Mouse (Mus musculus): ENCODE measurements around the gene Mcmbp.
"Not testable (repeated sequence)": the region's sequence is repeated elsewhere in the genome, so short reads cannot be mapped to it uniquely, and the experiment has no call there.

Gene Mcmbp

DNA sequence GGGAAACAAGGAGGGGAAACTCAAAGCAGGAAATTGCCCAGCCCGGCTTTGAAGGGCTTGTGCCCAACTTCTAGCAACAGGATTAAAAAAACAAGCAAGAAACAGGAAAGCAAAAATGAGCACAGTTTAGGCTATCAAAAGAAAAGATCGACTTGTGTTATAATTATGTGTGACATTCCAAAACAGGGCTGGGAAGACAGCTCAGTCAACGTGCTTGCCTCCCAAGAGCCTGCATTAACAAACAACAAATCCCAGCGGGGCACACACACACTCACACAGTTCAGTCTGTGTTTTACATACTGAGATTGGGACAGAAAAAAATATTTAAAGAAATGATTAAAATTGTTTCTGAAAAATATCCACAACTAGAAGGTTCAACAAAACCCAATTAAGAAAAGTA, 22.3 kb downstream of the Mcmbp start:
- no peak for DNase-seq (ENCODE audit: low spot score in 2 of 2)

DNA sequence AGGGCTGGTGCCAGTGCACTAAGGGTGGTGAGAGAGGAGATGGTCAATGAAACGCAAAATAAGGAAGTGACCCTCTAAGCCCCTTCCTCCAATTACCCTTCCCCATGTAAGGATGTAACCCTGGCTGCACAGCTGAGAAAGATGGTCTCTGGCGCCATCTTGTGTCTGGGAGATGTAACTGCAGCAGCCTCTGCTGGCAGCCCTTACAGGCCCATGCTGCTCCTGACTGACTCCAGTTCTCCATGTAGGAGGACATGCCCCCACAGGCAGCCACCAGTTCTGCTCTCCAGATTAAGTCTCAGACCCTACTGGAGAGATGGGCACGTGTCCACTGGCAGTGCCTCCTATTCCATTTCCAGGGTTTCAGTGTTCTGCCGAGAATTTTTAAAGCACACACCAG, 34.6 kb downstream of the Mcmbp start:
- DNase-seq (ENCODE audit: low spot score in 2 of 2) = peak in 1 of 2 experiments; percentile 44

DNA sequence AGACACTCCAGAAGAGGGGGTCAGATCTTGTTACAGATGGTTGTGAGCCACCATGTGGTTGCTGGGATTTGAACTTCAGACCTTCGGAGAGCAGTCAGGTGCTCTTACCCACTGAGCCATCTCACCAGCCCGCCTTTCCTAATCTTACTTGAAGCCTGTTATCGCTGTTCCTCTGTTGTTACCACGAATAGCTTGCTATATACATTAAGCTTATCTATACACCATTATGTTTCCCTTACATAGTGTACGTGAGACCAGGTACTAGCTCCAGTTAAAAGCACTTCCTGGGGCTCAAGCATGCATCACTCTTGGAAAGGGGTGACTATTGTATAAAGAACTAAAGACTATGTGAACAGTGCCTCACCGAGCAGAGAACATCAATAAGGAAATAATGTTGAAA, 40.3 kb downstream of the Mcmbp start:
- not testable (repeated sequence) for DNase-seq (ENCODE audit: low spot score in 2 of 2)

DNA sequence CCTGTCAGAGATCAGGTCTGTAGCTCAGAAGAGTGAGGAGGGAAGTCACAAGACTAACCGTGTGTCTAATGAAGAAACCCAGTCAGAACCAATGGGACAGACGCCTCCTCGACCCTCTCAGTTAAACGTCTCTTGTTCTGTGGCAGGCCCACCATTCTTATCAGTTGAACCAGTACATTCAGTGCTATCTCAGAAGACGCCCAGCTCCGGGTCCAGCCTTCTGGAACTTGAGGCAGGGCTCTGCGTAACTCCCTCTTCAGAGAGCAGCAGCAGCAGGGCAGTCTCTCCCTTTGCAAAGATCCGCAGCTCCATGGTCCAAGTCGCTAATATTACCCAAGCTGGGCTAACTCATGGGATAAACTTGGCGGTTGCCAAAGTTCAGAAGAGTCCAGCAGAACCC, 45.4 kb downstream of the Mcmbp start:
- no peak for DNase-seq (ENCODE audit: low spot score in 2 of 2)

DNA sequence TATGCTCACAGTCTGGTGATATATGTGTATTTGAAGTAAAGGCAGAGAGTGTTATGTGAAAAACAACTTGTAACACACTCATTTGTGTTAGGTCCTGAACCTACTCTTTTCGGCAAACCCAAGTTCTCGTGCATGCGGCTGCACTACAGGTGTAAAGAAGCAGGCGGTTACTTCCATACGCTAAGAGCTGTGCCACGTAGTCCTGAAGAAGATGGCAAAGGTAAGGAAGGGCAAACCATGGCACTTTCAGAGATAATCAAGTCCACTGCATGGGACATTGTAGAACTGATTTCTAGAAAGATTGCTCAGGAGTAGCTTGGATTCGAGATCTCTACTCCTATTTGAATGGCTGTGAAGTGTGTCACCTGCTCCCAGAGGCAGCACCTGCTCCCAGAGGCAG, 48.1 kb downstream of the Mcmbp start:
- no peak for DNase-seq (ENCODE audit: low spot score in 2 of 2)

DNA sequence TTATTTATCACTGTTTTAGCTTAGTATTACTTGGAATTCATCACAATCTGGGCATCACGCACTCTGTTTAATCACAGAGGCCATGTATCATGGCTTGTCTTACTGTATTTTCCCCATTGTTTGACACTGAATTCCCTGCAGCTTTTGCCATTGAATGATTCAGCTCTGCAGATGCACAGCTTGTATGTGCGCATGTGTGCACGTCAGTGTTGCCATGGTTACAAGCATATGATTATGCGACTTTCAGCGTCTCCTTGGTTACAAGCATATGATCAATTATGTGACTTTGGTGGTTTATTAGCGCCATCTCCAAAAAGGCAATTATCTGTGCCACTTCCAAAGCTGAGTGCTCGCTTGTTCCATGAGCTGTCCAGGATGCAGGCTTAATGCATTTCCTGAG, 49.5 kb downstream of the Mcmbp start:
- no peak for DNase-seq (ENCODE audit: low spot score in 2 of 2)

DNA sequence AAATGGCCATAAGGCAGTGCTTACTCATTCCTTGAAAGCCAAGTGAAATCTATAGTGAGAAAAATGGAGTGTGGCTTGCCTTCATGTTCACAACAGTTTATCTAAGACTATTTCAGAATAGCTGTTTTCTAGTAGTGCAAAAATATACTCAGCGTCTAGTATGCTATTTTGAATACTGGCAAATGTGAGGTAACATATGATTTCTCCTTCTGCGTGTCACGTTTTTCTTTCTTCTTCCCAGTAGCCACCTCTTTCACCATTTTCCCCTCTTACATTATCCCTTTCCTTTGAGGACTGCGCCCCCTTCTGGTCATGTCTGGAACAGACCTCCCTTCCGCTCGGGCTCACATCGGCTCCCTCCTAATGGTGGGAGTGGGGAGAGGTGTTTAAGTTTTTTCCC, 50.2 kb downstream of the Mcmbp start:
- DNase-seq (ENCODE audit: low spot score in 2 of 2) = peak; percentile 64 to 93

DNA sequence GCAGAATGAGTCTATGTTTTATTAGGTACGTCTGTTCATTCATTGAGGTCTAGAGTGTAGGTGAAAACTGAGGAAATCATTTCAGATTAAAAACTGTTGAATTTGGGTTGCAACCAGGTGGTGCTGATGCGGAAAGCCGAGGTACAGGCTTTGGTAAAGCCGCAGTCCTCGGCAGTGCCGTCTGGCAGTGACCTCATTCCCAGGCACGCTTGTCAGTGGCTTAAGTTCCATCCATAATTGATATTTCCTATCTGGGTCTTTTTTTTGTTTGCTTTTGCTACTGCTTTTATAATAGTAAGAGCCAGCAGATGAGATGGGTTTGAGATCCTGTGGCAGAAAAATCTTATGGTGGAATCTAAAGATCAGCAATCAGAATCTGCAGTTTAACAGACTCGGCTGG, 50.9 kb downstream of the Mcmbp start:
- DNase-seq (ENCODE audit: low spot score in 2 of 2) = no peak

DNA sequence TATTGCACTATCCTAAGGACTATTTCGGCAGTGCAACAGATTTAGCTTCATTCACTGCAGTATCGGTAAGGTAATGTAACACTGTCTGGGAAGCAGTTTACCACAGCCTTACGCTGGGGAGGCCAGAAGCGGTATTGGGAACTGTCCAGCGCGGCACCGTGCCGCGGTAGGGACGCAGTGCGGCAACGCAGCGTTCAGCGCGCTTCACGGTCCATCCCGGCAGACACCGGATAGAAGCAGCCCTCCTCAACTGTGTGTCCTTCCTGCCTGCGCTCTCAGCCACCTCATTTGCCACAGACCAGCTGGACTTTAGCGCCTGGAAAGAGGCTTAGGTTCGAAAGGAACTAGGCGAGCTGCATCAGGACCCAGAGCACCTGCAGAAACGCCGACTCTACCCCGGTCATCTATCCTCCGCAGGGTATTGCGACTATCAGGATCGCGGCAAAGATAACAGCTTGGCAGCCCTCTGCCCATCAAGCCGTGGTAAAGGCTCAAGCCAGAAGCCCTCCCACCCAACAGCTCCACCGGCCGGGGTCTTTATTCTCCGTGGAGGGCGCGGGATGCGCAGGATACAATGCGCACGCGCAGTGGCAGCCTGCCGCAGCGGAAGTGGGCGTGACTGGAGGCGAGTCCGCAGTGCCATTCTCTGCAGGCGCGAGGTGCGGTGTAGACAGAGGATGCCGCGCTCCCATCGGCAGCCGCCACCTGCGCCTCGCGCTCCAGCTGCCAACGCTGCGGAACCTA, 52.3 kb downstream of the Mcmbp start:
- peak; percentile 54 to 65 for DNase-seq (ENCODE audit: low spot score in 2 of 2)

DNA sequence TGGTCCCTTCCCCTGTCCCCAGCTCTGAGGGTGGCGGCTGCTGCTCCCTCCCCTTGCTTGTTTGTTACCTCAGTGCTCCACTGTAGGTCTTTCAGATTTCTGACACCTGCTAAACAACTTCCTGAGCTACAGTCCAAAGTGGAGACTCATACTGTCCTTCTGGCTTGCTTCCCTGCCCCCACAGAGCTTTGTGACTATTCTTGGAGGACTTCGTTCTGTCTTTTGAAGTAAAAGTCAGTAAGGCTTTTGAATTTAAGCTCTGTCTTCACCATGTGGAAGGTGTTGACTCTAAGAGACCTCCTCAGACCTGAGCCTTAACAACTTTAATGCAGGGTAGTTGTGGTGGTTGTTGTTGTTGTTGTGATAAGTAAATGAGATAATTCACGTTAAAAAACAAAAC, 61.7 kb downstream of the Mcmbp start:
- no peak for DNase-seq (ENCODE audit: low spot score in 2 of 2)

DNA sequence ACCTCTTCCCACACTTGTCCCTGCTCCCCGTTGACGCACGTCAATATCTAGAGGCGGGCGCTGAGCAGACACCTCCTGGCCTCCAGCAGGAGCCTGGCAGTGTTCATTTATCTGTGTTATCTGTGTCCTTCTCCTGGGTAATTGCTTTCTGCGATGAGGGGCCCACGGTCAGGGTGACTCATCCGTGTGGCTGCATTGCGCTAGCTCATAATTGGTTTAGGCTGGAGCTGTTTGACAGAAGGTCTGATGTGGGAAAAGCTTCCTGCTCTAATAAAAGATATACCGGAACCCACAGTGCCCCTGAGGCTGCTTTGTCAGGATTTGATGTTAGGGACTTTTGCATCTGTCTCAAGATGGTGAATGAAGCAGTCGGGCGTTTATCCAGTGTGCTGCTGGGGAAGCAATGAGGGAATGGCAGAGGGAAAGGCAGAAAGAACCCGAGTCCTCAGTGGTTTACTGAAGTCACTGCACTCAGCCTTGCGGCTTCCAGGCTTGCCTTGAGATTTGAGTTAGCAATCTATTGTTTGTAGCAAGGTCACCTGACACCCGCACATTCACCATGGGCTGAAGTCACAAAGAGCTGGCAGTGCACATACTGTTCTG, 67.8 kb downstream of the Mcmbp start:
- no peak for DNase-seq (ENCODE audit: low spot score in 2 of 2)

DNA sequence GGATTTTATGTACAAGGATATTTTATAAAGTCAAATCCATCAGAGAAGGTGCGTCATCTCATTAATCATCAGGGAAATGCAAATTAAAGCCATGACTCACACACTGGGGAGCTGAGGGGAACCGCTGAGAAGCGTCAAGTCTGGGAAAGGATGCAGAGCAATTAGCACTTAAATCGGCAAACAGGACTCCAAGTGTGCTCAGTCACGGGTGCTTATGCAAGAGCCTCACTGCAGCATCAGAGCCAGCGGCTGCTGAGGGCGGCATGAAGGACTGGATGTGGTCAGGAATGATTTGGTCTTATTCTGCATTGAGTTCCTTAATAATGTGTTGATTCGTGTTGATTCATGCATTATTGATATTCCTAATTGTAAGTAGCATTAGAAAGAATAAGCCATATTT, 68.3 kb downstream of the Mcmbp start:
- no peak for DNase-seq (ENCODE audit: low spot score in 2 of 2)

DNA sequence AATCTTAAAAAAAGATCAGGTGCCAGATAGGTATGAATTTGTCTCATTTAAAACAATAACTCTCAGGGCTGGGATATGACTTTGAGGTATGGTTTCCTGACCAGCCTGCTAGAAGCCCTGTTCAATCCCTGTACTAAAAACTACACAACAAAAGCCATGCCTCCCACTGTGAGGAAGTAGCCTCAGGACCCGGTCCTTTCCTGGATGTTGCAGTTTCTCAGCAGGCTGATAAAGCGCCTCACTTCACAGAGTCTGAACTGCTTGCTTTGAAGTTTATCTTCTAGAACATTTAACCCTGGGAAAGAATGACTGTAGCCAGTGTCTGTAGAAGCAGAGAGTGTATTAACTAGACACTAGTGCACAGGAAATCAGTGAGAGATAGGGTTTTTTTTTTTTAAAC, 71.5 kb downstream of the Mcmbp start:
- no peak for DNase-seq (ENCODE audit: low spot score in 2 of 2)

DNA sequence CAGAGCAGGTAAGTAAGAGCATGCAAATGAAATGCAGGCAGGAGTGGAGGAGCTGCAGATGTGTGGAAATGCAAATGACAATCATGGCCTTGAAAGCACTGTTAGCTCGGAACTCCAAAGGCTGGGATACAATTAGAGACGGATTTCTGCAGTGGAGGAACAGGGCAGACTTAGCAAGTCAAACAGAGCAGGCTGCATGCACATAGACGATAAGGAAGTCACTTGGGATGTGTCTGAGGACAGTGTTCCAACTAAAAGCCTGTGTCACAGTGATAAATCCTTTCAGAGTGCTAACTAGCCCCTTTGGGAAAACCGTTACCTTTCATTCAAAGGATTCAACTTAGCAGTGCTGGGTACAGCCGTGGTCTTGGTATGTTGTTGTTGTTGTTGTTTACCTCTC, 72.5 kb downstream of the Mcmbp start:
- no peak for DNase-seq (ENCODE audit: low spot score in 2 of 2)

DNA sequence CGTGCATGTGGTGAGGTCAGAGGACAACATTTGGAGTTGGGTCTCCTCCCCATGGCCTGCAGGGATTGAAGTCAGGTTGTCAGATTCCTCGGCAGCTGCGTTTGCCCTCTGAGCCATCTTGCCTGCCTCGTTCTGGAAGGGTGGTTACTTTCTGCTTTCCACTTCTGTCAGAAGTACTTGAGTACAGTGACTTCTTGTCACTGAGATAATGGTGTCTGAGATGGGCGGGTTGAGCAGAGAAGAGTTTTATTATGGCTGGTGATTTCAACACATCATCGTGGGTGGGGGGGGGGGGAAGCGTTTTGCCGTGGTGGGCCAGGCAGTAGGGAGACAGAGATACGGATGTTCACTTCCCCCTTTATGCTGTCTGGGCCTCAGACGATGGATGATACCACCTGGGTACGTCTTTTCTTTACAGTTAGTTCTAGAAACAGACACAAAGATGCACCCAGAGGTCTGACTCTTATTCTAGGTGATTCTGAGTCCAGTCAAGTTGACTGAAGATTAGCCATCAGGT, 75.4 kb downstream of the Mcmbp start:
- no peak for DNase-seq (ENCODE audit: low spot score in 2 of 2)

DNA sequence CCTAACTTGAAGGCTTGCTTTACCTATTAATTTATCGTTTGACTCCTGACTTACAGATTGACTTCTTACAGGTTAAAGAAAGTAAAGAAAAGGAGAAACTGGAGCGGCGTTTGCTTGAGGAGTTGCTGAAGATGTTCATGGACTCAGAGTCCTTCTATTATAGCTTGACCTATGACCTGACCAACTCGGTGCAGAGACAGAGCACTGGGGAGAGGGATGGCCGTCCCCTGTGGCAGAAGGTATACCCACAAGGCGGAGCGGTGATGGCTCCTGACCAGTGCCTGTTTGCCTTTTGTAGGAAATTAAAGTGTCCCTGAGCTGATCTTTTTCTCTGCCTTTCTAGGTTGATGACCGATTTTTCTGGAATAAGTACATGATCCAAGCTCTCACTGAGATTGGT, 76.4 kb downstream of the Mcmbp start:
- DNase-seq (ENCODE audit: low spot score in 2 of 2) = no peak

DNA sequence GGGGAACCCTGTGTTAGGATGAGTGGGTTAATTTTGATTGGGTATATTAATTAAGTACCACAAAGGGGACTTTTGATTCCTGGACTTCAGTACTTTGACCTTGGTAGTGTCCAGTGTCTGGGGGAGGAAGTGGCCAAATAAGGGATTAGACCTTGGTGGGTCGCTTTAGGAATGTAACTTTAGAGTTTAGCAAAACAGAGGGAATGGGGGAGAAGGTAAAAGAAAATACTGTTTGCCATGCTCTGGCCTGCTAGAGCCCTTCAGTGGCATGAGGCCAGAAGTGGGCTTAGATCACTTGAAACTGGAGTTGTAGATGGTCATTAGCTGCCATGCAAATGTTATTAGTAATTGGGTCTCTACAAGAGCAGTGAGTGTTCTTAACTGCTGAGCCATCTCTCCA, 83.3 kb downstream of the Mcmbp start:
- no peak for DNase-seq (ENCODE audit: low spot score in 2 of 2)
